Mouse (Mus musculus) G1E (cell line): ENCODE data around the gene Ppara.

Experiments
- CTCF ChIP-seq: IDR thresholded peaks from 2 replicates; pipeline ENCODE4 v1.5.1; 2012; ENCODE audit warnings: low read depth, low read length, inconsistent platforms, mixed read lengths
- GATA1 ChIP-seq: IDR thresholded peaks from 2 replicates; pipeline ENCODE4 v1.6.1; 2012; ENCODE audit warnings: borderline replicate concordance, low read length, inconsistent platforms, mixed read lengths

DNA sequence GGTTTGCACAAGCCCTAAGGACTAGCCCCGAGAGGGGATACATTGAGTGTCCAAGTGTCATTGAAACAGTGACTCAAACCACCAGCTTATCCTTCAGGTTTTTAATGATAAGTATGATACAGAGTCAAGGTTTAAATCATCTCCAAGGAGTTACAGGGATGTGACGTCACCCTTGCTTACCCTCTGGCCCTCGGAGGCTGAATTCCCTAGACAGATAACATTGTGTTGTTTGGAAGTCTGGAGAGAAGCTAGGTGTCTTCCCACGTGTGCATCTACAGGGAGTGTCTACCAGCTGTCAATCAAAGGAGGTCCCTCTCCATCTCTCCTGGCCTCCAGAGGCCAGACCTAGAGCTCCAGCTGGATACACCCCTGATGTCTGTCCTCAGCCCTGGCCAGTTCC lies 72.1 kb downstream of the Ppara start:
- no peak for TF ChIP-seq CTCF
- no peak for TF ChIP-seq GATA1
